Mouse (Mus musculus) megakaryocyte progenitor cell, adult 5-6 weeks (primary cell): ENCODE data around the gene Slc16a9. TPM values are rescaled to one million over a fixed set of nuclear protein-coding genes. Genes with fewer than 3 reads are reported as not detected.
"Not testable (repeated sequence)": the region's sequence is repeated elsewhere in the genome, so short reads cannot be mapped to it uniquely, and the experiment has no call there.

ENCODE experiments used
- ATAC-seq: replicated peaks from 2 replicates; pipeline ENCODE4 v1.8.0; 2016; ENCODE audit warnings: mild to moderate bottlenecking, moderate TSS enrichment, inconsistent platforms; ENCODE audit not compliant: poor library complexity
- total RNA-seq, 2 experiments: library from RNA; stranded (forward) in 1 of 2; stranded (reverse) in 1 of 2; fragments of 157-497, 149-512 nt in 1 of 2; fragments of 200-1000 nt in 1 of 2; gene quantifications; 2 replicates each; pipeline versions ENCODE4 v1.2.3 to v1.2.4; 2015 to 2017

The Slc16a9 gene
- total RNA-seq (2015) (0.17 and 0.52 TPM in 2 replicates), total RNA-seq (2017) (0.29 and 0.81 TPM in 2 replicates)

DNA sequence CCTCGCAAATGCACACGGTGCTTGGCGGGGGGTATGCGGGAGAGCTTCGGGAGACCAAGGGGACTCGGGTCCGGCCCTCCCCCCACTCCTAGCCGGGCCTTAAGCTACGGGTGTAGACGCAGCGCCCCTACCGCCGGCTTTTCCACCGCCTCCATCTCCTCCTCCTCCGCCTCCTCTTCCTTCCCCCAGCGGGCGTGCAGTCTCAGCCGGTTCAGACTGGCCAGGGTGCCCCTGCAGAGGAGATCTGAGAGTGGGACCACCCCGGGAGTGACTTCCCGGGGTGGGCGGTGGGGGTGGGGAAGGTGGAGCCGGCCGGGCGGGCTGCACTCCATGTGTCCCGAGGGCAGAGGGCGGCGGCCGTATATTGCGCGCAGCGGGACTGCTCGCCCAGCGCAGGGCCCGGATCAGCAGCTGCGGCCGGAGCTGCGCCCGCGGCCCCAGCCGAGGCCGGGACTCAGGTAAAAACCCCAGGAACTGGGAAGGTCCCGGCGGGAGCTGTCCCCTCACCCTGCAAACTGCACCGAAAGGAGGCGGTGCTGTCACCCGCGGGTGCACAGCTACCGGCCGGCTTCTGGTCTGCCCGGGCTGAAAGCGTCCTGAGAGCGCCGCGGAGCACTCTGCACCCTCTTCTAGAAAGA lies at the start of gene Slc16a9:
Gene Slc16a9 (plus strand): TSS at position 180 of the 638 bp plus-strand sequence.
- peak; percentile 67 for ATAC-seq

DNA sequence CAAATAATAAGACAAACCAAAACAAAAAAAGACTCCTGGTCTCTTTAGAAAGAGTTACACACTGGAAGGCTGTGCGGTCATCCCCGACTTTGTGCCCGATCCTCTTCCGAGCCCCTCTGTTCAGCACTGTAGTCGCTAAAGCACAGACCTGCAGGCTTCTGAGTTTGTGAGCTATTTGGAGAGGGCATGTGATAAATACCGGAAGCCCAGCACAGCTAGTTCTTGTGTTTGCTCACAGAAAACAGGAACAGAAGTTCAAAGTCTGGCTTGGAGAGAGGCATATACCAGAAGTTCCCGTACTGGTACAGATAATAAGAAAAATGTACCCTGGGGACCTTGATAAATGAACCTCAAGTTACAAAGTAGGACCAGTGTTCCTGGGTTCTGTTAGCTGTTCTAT lies 49.6 kb upstream of the Slc16a9 start:
- peak; percentile 65 for ATAC-seq

DNA sequence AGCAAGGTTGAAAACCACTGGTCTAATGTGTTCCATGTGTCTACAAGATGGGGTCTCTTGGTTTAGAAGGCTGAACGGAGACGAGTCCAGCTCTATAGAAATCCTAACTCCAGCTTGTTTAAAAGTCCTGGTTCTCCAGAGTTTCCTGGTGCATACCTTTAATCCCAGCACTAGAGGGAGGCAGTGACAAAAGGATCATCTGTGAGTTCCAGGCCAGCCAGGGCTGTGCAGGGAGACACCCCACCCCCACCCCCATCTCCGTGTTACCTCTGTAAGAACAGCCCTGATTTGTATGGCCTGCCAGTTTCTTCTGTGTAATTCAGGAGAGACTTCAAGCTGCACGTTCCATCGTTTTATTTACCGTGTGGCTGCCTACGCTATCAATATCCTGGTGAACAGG lies 49.1 kb upstream of the Slc16a9 start:
- ATAC-seq = peak; percentile 38

DNA sequence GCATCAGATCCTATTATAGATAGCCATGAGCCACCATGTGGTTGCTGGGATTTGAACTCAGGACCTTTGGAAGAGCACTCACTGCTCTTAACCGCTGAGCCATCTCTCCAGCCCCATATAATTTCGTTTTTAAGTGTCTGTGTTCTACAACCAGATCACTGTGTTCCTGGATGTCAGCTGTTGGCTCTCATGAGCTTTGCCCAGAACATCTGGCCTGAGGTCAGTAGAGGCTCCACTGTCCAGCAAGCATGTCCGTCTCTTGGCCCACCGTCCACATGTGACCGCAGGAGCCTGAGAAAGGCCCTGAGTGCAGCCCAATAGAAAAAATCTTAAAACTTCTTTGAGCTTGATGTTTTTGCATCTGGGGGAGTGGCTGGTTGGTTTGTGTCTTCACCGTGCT lies 48.2 kb upstream of the Slc16a9 start:
- no peak for ATAC-seq

DNA sequence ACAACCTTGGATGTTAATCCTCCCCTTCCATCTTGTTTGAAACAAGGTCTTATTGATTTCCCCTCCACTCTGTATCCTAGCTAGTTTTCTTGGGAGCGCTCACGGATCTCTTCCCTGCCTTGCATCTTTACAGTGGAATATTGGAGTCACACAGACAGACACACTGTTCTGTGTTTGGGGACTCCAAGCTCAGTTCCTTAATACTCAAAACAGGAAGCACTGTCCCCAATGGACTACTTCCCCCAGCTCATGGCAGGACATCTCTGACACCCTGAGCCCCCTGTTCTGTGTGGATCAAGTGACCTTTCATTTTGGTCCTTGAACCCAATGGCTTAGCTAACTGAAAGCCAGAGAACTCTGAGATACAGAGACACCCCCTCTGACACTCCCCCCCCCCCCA lies 47.3 kb upstream of the Slc16a9 start:
- peak; percentile 36; the same call in 1 of the 2 replicates for ATAC-seq

DNA sequence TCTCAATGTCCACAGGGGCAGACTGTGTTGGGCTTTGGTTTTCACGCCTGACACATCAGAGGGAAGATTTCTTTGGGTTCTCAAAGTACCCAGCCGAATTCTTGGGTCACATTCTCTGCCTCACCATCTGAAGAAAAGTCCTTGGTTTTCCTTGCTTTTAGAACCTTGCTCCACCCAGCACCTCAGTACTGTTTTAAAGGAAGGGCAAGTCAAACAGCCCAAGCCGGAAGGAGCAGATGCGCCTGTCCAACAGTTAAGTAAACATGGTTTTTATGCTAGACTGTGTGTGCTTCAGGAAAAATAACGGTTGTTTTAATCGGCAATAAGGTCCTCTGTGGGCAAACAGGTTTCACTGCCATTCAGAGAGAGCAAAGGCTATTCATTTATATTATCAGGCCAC lies 46.9 kb upstream of the Slc16a9 start:
- ATAC-seq = no peak

DNA sequence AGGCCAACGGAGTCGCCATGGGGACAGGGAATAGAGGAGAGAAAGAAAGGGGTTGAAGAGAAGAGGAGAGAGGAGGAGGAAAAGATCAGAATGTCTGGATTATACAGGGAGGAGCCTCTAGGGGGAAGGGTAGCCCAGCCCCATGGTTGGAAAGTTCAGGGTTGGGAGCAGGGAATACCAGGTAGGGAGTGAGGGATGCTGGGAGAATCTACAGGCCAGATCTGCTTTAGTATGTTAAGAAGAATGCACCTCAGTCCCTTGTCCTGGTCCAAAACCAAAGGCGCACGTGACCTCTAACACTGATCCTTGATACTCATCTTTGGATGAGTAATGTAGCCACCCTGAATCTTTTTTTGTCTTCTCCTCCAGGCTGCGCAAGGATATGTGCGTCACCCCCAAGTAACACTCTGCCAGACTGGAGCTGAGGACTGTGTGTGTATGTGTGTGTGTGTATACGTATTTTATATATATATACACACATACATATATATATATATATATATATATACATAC lies 45.9 kb upstream of the Slc16a9 start:
- no peak for ATAC-seq

DNA sequence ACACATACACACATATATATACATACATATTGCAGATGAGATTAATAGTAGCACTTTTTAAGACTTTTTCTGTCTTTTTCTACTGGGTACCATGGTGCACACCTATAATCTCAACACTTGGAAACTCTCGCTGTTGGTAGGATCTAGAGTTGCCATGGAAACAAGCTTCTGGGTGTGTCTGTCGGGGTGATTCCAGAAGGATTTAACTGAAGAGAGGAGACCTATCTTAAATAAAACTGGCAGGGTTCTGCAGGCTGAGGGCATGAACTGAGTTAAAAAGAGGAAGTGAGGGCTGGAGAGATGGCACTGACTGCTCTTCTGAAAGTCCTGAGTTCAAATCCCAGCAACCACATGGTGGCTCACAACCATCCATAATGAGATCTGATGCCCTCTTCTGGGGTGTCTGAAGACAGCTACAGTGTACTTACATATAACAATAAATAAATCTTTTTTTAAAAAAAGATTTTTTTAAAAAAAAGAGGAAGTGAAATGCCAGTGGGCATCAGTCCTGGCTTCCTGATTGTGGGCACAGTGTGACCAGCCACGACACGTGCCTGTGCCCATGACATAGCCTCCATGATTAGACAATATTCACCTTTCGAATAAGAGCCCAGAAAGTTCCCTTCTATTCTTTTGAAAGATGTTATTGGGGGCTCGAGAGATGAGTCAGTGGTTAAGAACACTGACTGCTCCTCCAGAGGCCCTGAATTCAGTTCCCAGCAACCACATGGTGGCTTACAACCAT lies 45.3 kb upstream of the Slc16a9 start:
- peak; percentile 65 for ATAC-seq

DNA sequence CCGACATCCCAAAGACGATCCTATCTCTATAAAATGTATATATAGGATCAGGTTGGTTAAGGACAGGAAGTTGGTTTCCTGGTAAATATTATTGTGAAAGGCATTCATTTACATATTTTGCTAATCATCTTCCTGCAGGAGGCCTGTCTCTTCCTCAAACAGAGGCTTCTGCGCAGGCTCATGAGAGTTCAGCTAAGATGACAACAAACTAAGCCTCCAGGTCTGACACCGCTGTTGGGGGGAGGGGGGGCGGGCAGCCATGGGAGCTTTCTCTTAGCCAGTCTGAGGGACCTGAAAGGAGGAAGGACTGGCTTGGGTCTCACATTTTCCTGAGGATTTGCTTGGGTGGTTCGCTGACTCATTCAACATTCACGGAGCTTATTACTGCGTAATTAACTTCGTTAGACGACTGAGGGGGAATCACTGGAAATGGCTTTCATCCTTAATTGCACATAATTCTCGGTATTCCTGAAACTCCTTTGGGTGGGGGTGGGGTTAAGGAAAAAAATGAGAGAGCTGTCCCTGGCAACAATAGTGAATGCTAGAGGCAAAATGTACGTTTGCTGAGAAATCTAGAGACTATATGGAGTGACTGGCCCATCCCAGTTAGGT lies 43.9 kb upstream of the Slc16a9 start:
- peak; percentile 73 for ATAC-seq

DNA sequence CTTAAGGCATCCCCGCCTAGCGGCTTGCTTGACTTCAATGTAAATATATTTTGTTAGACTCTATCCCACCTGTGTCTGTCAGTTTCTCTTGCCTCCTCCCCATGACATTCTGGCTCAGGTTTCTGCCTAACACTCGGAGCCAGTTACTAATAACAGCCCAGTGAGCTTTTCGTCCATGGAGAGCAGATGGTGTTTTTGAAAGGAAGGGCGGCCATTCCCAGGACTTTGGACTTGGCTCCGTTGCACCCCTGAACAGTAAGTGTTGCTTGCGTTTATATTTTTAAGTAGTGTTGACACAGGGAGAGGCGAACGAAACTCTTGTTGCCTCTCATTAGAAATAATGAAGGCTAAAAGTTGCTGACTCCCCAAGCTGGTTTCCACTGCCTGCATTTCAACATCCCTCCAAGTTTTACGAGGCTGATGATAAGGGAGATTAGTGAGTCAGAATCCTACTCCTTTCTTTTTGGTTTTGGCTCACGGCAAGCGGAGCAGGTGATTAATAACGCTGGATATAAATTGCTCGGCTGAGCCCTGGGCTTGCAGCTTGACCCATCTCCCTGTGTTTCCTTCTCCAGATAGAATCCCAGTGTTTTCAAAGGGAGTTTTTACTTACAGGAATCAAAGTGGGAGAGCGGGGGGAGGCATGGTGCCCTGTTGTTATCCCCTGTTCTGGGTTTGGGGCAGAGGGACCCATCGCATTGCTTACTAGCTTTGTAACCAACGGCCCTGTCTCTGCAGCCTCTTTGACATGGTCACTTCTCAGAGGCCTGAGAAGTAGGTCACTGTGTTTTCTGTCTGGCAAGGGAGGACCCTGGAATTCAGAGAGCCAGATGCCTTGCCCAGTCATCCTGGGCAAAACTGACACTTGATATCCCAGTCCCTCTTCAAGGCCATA lies 40.1 kb upstream of the Slc16a9 start, which contains the start of gene Mrln:
Gene Mrln (plus strand): TSS at position 160 of the 895 bp plus-strand sequence.
- no peak for ATAC-seq

DNA sequence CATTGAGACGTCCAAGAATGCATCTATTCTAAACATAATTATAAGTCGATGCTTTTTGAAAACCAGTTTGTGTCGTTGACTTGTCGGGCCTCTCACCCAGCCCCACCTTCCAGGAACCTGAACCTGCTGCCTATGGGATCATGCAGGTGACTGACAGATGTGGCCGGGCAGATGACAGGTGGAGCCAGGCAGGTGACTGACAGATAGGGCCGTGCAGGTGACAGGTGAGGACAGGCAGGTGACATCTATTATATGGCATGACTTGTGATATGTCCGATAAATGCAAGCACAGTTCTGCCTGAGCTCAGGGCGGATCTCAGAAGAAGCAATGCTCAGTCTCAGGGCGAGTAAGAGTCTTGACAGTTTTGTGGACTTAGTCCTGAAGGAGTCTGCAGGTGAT lies 33.6 kb upstream of the Slc16a9 start:
- no peak for ATAC-seq

DNA sequence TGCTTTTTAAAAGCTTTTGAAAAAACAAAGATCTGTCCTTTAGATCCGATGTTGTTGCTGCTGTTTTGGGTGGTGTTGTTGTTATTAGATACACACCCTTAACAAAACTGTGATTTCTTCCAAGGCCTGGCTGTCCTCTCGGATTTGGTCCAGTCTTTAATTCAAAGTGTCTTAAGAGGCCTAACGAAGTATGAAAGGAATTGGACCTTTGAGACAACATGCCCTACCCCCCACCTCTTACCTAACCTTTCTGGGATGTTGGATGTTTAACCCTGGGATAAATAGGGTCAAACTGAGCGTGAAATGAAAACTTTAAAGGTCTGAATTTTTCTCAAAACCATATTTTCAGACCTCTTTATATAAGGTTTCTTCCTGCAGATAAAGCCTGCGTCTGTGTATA lies 23.9 kb upstream of the Slc16a9 start:
- ATAC-seq = no peak

DNA sequence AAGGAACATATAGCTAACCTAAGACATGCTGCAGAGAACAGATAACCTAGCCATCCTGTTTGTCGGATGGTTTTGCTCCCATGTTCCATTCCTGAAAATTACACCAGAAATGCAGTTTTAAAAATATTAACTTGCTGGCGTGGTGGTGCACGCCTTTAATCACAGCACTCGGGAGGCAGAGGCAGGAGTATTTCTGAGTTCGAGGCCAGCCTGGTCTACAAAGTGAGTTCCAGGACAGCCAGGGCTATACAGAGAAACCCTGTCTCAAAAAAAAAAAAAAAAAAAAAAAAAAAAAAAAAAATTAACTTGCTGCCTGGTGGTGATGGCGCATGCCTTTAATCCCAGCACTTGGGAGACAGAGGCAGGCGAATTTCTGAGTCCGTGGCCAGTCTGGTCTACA lies 22.7 kb upstream of the Slc16a9 start:
- not testable (repeated sequence) for ATAC-seq

DNA sequence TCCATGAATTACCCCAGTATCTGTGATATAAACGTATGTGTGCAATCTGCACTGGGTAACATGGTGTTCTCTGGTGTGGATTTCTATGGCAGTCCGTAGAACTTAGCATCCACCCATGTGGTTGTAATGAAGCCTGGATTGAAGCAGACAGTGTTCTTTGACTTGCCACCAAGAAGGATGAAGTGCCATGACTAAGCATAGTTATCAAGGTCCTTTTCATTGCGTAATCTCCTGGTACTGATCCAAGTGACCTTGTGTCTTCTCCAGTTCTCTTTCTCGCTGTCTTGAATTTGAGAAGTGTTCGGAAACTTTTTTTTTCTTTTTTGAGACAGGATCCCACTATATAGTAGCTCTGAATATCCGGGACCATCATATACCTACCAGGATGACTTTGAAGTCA lies 20.3 kb upstream of the Slc16a9 start:
- peak; percentile 64 for ATAC-seq

DNA sequence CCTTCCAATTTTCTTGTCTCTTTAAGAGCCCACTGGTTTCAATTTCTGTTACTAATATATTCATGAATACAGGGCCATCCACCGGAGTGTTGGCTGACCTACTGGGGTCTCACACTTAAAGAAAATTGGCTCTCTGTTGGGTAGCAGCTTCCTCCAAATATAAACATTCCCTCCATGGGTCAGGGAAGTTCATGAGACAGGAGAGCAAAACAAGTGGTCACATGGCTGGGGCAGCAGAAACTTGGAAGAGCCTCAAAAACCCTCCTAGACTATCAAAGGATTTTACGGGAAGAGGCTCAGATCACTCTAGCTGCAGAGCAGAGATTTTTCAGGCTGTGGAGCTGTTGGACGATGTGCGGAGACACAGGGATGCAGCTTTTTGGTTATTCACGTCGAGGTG lies 19.1 kb upstream of the Slc16a9 start:
- no peak for ATAC-seq

DNA sequence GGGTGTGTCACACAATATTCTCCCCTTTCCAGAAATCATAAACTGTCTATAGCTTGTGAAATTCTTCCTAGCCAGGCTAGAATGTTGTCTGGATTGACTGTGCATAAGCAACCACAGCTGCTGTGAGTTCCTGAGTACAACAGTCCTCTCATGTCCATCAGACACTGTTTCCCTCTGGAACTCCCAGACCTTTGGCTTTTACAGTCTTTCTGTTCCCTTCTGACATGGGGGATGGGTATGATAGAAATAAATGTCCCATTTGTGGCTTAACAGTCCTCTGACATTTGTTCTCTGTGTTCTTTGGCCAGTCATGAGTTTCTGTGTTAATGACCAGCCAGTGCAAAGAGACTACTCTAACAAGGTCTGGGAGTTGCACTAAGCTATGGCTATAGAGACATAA lies 18.3 kb upstream of the Slc16a9 start:
- no peak for ATAC-seq

DNA sequence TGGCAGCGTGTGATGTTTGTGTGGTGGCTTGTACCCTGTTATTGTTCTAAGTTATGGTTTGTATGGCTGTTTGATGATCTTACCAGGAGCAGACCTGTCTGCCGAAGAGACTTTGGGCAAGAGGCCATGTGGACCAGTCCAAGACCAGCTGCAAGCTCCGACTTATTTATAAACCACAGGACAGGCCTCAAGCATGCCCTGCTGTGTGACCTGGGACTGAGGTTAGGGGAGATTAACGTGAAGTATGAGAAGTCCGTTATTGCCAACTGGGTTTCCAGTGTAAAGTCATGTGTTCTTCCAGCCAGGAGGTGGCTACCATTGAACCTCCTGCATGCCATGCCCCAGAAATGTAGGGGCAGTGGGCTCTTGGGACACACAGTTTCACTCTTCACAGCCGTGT lies 14.5 kb upstream of the Slc16a9 start:
- no peak for ATAC-seq

DNA sequence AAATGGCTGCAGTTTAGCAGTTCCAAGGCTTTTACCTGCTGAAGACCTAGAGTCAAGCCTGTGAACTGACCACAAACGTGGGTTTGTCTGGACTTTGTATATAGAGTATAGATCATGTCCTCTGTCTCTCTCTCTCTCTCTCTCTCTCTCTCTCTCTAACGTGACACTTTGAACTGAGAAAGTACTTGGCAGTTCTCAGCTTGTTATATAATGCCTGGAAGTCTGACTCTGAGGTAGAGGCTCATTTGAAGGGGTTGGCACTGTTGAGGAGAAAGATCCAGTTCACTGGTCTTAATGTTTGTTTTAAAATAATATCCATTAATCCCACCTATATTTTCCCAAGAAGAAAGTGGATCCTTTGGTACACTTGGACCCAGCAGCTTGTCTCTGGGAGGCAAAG lies 7.0 kb upstream of the Slc16a9 start:
- ATAC-seq = no peak

DNA sequence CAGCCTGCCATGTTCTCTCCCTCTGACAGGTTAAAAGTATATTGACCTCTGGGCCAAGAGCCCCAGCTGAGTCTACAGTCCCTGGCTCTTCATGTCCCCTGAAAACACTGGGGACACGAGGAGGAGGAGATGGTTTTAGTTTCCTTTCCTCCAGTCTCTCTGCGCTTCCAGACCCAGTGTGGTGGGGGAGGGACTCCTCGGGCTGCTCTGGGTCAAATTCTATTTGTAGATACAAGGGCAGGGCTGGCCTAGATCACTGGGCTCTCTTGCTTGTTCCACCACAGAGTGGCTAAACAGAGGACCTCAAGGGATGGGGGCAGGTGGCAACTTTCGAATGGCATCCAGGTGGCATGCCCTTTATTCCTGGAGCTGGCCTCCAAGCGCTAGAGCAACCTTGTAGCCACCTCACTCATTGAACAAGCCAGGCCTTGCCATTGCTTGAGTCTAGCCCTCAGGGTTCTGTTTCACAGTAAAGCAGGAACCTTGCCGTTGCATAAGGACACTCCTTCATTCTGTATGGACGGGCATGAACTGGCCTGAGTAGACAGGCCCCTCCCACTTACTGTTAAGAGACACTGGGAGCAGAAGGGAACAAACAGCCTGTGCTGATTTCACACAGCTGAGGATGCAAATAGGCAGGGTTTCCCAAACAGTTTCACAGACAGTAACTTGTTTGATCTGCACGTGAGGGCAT lies 2.0 kb upstream of the Slc16a9 start:
- peak; percentile 85 for ATAC-seq

DNA sequence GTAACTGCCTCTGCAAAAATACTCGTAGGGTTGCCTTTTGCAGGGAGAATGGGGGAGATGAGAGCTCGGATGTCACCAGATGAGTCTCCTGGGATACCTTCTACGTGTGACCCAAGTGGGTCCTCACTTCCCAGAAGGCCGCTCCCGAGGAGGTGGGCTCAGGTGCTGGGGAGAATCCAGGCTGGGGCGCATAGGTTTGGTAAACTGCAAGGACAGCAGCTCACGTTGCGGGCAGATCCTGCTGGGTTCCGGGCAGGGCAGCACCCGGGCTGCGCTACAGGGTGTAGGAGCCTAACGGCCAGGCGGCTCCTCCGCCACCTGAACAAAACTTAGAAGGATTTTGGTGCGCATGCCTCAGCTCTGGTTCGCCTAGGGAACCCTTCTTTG lies 652 bp downstream of the Slc16a9 start:
- ATAC-seq = no peak
